Mouse (Mus musculus) activated CD4-positive, CD25-positive, alpha-beta regulatory T cell (primary cell): ENCODE data around the gene Zc3h15. TPM values are rescaled to one million over a fixed set of nuclear protein-coding genes. Genes with fewer than 3 reads are reported as not detected.

Source experiments
- polyA plus RNA-seq, 2 experiments: library from polyadenylated mRNA; unstranded; fragments of 100-300 nt; shearing (Covaris generic); gene quantifications; one replicate each; pipeline ENCODE4 v1.2.1; 2017

The Zc3h15 gene
- 100 to 1,000 TPM; 105 to 117 TPM for polyA plus RNA-seq

DNA sequence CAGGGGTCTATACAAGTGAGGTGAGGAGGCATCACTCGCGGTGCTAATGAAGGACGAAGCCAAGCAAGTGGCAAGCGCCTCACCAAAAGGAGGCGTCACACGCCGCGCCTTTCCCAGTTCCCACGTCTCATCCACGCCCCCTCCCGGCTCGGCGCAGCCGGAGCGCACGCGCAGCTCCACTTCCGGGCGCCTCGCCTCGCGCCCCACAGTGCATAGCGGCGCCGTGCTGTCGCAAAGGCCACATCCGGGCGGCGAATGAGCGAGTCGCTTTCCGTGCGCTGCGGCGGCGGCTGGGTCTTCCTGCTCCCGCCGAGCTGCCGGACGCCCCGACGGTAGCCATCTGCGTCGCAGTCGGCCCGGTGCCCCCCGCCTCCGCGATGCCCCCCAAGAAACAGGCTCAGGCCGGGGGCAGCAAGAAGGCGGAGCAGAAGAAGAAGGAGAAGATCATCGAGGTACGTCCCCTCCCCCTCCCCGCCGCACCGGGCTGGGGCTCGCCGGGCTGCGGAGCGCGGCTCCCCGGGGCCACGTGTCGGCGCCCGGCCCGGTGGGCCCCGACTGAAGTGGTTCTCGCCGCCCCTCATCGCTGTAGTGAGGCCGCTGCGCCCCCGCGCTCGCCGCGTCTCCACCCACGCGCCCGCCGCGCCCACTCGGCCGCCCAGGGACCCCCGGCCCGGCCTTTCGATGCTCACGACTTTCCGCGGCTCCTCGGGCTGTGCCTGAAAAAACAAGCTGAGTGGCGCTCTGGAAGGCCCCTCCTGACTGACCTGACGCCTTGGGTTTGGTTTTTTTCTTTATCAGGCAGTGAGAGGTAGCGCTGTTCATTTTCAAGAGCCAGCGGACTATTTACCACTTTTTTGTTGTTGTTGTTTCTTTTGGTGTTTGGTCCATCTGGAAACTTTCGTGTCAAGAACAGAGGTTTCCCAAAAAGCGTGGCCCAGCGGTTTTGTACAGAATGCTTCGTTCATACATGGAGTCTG lies at the start of gene Zc3h15:
Gene Zc3h15 (plus strand): TSS at position 160 of the 977 bp plus-strand sequence.

Other genes starting within 250 kb of the Zc3h15 start
- 10 to 100 TPM; 38.5 to 70.0 TPM for gene Itgav, start 80.0 kb downstream of the Zc3h15 start, polyA plus RNA-seq
- under 1 TPM in 1 of 2 experiments, not detected in 1; 0.14 TPM for gene Fam171b, start 168.2 kb downstream of the Zc3h15 start, polyA plus RNA-seq